Mouse (Mus musculus) hindbrain, embryonic 16.5 days (tissue): ENCODE data around the gene Dnajc21. TPM values are rescaled to one million over a fixed set of nuclear protein-coding genes. Genes with fewer than 3 reads are reported as not detected.
"Not testable (repeated sequence)": the region's sequence is repeated elsewhere in the genome, so short reads cannot be mapped to it uniquely, and the experiment has no call there.

Experiments used
- ATAC-seq: fragments of 200-750 bp; cut with Nextera tagmentation; 2 replicates; pipeline ENCODE4 v1.8.0; 2017; ENCODE audit warnings: moderate TSS enrichment, moderate library complexity
- H3K27ac ChIP-seq: fragments of 300-500 bp; sonication (generic); 2 replicates; pipeline ENCODE4 v1.5.1; 2014; ENCODE audit warnings: low read depth, mild to moderate bottlenecking, control low read depth, low read length, moderate library complexity
- H3K27me3 ChIP-seq: fragments of 300-500 bp; sonication (generic); replicated peaks from 2 replicates; pipeline ENCODE4 v1.6.1; 2014; ENCODE audit warnings: low read length; ENCODE audit not compliant: control insufficient read depth, insufficient read depth
- H3K36me3 ChIP-seq: fragments of 300-500 bp; sonication (generic); 2 replicates; pipeline ENCODE4 v1.6.1; 2014; ENCODE audit warnings: mild to moderate bottlenecking, low read length, moderate library complexity, mixed read lengths; ENCODE audit not compliant: control insufficient read depth, insufficient read depth
- H3K4me1 ChIP-seq: fragments of 300-500 bp; sonication (generic); 2 replicates; pipeline ENCODE4 v1.6.1; 2014; ENCODE audit warnings: low read depth, low read length; ENCODE audit not compliant: control insufficient read depth, insufficient read depth
- H3K4me2 ChIP-seq: fragments of 300-500 bp; sonication (generic); 2 replicates; pipeline ENCODE4 v1.6.1; 2014; ENCODE audit warnings: mild to moderate bottlenecking, low read length, control low read depth, moderate library complexity
- H3K4me3 ChIP-seq: fragments of 300-500 bp; sonication (generic); 2 replicates; pipeline ENCODE4 v1.5.1; 2014; ENCODE audit warnings: mild to moderate bottlenecking, low read length, control low read depth, moderate library complexity
- H3K9ac ChIP-seq: fragments of 300-500 bp; sonication (generic); 2 replicates; pipeline ENCODE4 v1.6.1; 2014; ENCODE audit warnings: low read depth, mild to moderate bottlenecking, control low read depth, low read length, moderate library complexity
- H3K9me3 ChIP-seq: fragments of 300-500 bp; sonication (generic); 2 replicates; pipeline ENCODE4 v1.6.1; 2014; ENCODE audit warnings: mild to moderate bottlenecking, low read length, moderate library complexity; ENCODE audit not compliant: control insufficient read depth
- whole genome bisulfite sequencing: fragments of 180-500 bp; shearing (Covaris S2); extraction: QIAGEN DNeasy Blood & Tissue Kit; methylation state at CpG from one replicate; pipeline ENCODE4 v1.1.7; 2014; 5-methylcytosine and 5-hydroxymethylcytosine counted together
- polyA plus RNA-seq: library from polyadenylated mRNA; unstranded; fragments of >200 nt; fragmentation: Nextera tagmentation; extraction: Ambion mirVana; gene quantifications from 2 replicates; pipeline ENCODE4 v1.2.1, GENCODE M21; 2015

Gene Dnajc21
- polyA plus RNA-seq = 5.9 and 6.4 TPM in 2 replicates

DNA sequence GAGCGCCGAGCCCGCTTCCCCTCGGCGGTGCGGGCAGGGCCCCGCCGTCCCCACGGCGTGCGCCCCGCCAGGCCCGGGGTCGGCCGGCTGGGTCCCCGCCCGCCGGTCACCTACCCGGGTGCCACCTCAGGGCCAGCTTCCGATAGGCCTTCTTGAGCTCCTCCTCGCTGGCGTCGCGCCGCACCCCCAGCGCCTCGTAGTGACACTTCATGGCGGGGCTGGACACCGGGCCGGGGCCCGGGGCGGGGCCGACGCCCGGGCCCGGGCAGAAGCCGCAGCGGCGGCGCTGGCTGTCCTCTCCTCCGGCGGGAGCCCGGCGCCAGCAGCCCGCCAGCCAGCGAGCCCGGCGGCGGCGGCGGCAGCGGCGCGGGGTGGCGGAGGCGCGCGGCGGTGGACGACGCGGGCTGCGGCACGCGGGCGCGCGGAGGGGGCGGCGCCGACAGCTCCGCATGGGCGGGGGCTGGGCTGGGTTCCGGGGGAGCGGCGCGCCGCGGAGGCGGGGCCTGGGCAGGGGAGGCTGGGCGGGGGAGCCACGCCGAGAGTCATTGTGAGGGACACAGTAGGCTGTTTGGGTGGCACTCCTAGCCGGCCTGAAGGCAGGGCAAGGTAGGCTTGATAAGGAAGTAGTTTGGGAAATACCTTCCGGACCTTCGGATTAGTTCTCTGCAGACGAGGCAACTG lies at the start of gene Dnajc21:
Gene Dnajc21 (minus strand): TSS at position 366 of the 681 bp plus-strand sequence.
- under 1% methylated on average over 51 of the region's 87 CpGs for WGBS
- H3K4me2 ChIP-seq = peak within 1 kb of the TSS; percentile 83
- H3K4me3 ChIP-seq = peak within 1 kb of the TSS; percentile 80
- H3K4me1 ChIP-seq = peaks cover 13% of the 10 kb centered on the region
- H3K27ac ChIP-seq = peak within 1 kb of the TSS; percentile 90
- no peaks in the 10 kb centered on the region for H3K9me3 ChIP-seq
- ATAC-seq = peak; percentile 97
- no peaks in the 10 kb centered on the region; the same call in 1 of the 2 replicates for H3K36me3 ChIP-seq
- H3K27me3 ChIP-seq = no peaks in the 10 kb centered on the region
- peak within 1 kb of the TSS; percentile 92 for H3K9ac ChIP-seq

DNA sequence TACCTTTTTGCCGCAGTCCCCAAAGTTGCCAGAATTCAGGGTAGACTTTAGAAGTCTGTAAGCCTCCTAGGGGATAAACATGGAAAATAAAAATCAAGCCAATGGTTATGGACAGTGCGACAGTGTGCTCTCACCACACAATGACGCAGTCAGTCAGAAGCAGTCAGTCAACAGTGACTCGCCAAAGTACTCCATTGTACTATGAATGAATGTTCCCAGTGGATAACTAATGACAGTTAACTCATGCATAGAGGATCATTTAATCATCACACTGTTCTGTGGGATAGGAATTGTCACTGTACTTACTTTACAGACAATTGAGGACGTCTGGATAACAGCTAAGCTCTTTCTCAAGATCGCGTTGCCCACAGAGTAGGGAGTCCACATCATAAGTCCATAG lies 44.9 kb upstream of the Dnajc21 start:
- Histone ChIP-seq H3K27me3 (no peaks in the 10 kb centered on the region), H3K4me2 (no peak overlapping the region), H3K4me3 (no peak overlapping the region), H3K9me3 (no peaks in the 10 kb centered on the region), H3K36me3 (no peaks in the 10 kb centered on the region), H3K9ac (no peak overlapping the region), H3K27ac (no peak overlapping the region), H3K4me1 (no peaks in the 10 kb centered on the region)
- no peak for ATAC-seq
- 70% methylated on average over 7 of the region's 7 CpGs for WGBS

DNA sequence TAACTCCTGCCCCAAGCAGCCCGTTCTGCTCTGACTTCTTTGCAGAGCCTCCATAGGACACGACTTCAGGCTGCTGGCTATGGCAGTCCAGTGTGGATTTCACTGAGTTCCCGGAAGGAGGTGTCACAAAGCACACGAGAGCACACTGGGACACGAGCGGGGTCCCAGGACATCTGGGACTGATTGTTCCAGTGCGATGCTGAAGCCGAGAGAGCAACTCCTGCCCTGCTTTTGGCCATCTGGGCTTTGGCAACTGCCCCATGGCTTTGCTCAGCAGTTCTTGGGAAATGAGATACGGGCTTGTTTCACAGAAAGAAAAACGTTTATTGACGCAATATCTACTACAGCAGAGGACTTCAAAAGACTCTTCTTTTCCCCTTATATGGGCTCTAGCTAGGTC lies 35.8 kb upstream of the Dnajc21 start:
- Histone ChIP-seq H3K36me3 (no peaks in the 10 kb centered on the region), H3K27me3 (no peaks in the 10 kb centered on the region), H3K4me3 (no peak overlapping the region), H3K9ac (no peak overlapping the region), H3K27ac (no peak overlapping the region), H3K9me3 (no peaks in the 10 kb centered on the region), H3K4me1 (no peaks in the 10 kb centered on the region), H3K4me2 (no peak overlapping the region)
- WGBS = 77% methylated on average over 11 of the region's 11 CpGs
- no peak for ATAC-seq

DNA sequence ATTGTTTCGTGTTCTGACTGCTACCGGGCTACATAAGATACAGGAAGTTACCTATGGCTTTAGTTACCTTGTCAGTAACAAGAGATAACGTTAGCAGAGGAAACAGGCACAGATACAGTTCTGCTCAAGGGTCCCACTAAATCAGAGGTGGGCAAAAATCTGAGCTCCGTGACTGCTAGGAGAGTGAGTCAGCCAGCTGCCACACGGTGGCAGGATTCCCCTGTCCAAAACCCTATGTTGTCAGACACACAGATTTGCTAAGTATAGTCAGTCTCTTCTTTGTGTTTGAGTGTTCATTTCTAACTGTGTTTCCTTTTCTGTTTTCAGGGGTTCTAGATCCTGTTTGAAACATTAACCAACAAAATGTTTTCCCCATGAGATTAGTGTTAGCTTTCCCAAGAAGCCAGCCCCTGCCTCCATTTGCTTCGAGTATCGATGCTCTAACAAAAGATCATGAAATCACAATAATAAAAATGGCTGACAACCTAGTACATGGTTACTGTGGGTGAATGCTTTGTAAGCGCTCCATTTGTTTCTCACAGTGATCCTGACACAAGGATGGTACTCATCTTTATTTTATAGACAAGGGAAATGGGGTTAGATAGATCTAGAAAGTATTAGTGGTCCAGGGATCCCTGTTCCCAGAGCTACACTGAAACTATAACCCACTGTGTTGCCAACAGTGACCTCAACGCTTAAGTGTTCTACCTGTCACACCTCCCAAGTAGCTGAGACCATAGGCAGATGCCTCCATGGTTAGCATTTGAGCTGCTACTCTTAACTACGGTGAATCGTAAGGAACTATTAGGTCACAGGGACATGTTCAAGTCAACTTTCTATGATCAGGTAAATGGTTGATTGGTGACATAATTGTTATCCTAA lies 30.8 kb upstream of the Dnajc21 start:
- Histone ChIP-seq H3K9ac (no peak overlapping the region), H3K27me3 (no peaks in the 10 kb centered on the region), H3K4me1 (no peaks in the 10 kb centered on the region), H3K9me3 (no peaks in the 10 kb centered on the region), H3K27ac (no peak overlapping the region), H3K36me3 (no peaks in the 10 kb centered on the region; the same call in 1 of the 2 replicates), H3K4me2 (no peak overlapping the region), H3K4me3 (no peak overlapping the region)
- ATAC-seq = peak; percentile 96
- 58% methylated on average over 11 of the region's 11 CpGs for whole genome bisulfite sequencing

DNA sequence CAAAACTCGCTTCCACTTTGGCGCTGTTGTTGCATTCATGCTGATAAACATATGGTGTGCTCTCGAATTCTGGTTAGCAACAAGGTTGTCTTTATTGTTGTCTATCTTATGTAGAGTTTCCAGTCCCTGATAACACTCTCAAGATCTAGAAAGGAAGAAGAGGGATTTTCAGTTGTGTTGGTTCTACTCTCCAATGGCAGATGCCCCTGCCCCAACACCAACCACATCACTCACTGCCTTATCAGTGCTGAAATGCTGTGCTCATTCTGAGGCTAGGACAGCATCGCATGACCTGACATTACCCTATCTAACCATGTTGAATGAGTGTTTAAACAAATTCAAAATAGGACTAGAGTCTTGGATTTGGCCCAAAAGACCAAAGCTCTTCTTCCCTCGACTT lies 29.7 kb upstream of the Dnajc21 start:
- Histone ChIP-seq H3K4me1 (no peaks in the 10 kb centered on the region), H3K4me2 (no peak overlapping the region), H3K9ac (no peak overlapping the region), H3K27me3 (no peaks in the 10 kb centered on the region), H3K36me3 (no peaks in the 10 kb centered on the region; the same call in 1 of the 2 replicates), H3K4me3 (no peak overlapping the region), H3K27ac (no peak overlapping the region), H3K9me3 (no peaks in the 10 kb centered on the region)
- ATAC-seq = no peak
- 92% methylated on average over 5 of the region's 5 CpGs for WGBS

DNA sequence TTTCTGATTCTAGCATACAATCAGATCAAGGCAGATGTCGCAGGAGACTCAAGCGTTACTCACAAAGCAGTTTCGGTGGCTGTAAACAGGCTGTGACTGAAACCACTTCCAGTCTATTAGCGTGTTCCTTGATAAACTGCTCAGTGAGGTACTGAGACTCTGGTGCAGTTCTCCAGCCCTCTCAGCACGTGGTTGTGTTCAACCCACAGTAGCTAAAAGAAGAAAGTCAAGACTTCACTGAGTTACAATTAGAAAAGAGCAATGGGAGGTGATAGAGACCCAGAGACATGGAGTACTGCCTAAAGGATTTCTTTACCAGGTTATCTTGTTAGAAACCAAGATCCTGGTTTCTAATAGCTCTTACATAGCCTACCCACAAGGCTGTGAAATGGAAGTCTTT lies 29.3 kb upstream of the Dnajc21 start:
- H3K9me3 ChIP-seq = no peaks in the 10 kb centered on the region
- no peaks in the 10 kb centered on the region for H3K27me3 ChIP-seq
- H3K4me3 ChIP-seq = no peak overlapping the region
- 80% methylated on average over 5 of the region's 5 CpGs for WGBS
- no peaks in the 10 kb centered on the region for H3K4me1 ChIP-seq
- H3K27ac ChIP-seq = no peak overlapping the region
- no peak overlapping the region for H3K4me2 ChIP-seq
- no peak overlapping the region for H3K9ac ChIP-seq
- no peaks in the 10 kb centered on the region; the same call in 1 of the 2 replicates for H3K36me3 ChIP-seq
- ATAC-seq = no peak

DNA sequence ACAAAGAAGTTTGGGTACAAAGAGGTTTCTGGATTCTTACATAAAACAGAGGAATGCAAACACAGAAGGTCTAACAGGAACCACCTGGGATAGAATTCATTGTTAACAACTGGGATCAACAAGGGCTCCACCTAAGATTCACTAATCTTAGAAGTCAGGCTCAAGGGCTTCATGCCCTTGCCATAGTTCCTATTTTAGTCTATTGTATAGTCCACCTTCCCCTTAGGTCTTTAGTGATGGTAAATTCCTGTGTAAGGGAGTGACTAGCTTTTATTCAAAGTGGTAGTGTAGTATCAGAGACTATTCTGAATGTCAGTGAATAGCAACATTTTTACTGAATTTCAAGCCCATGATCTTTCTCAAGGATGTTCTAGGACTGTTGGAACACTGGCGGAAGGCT lies 26.4 kb upstream of the Dnajc21 start:
- not testable (repeated sequence) for H3K4me2 ChIP-seq, H3K9ac ChIP-seq, H3K36me3 ChIP-seq, H3K4me3 ChIP-seq, H3K27ac ChIP-seq, H3K9me3 ChIP-seq, H3K27me3 ChIP-seq, H3K4me1 ChIP-seq, ATAC-seq
- 91% methylated on average over 1 of the region's 1 CpGs for WGBS

DNA sequence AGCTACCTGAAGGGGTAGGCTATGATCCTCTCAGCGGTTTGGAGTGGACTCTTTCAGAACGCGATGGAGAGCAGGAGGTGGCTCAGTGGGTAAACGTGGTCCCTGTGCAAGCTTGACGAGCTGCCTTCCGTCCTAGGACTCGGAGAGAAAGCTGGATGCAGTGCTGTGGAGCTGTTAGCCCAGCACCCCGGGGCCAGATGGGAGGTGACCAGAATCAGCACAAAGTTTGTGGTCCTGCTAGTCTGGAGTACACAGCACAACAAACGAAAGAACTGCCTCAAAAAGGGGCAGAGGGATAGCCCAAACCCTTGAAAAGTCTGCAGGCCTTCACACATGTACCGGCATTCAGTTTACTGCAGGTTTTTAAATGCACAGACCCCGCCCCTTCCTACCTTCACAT lies 25.6 kb upstream of the Dnajc21 start:
- Histone ChIP-seq H3K4me1 (no peaks in the 10 kb centered on the region), H3K9me3 (no peaks in the 10 kb centered on the region), H3K27me3 (no peaks in the 10 kb centered on the region), H3K4me3 (no peak overlapping the region), H3K4me2 (no peak overlapping the region), H3K9ac (no peak overlapping the region), H3K36me3 (no peaks in the 10 kb centered on the region; the same call in none of the 2 replicates), H3K27ac (no peak overlapping the region)
- 96% methylated on average over 11 of the region's 11 CpGs for WGBS
- no peak for ATAC-seq

DNA sequence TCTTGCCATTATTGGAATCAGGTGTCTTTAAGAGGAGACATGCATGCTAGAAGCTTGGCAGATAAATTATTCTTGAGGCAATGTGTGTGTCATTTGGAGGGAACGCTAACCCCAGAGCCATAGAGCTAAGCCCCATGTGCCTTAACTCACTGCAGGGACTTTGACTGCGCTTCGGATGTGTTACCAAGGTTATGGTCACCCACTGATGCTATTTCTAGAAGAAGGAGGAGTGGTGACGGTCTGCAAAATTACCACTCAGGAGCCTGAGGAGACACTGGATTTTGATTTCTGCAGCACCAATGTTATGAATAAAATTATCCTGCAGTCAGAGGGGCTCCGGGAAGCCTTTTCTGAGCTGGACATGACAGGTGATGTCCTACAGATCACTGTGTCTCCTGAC lies 19.8 kb upstream of the Dnajc21 start:
- Histone ChIP-seq H3K9me3 (no peaks in the 10 kb centered on the region), H3K4me3 (no peak overlapping the region), H3K27me3 (no peaks in the 10 kb centered on the region), H3K9ac (no peak overlapping the region), H3K4me2 (no peak overlapping the region), H3K27ac (no peak overlapping the region), H3K36me3 (no peaks in the 10 kb centered on the region; the same call in 1 of the 2 replicates), H3K4me1 (peaks cover 8% of the 10 kb centered on the region)
- WGBS = 84% methylated on average over 5 of the region's 5 CpGs
- ATAC-seq = no peak
